13 mouse cellular contexts compared by ENCODE assay signal in genomic region chr8:61178594-61179140, GRCm38 (mm10). TPM values are rescaled to one million over a fixed set of nuclear protein-coding genes. Genes with fewer than 3 reads are reported as not detected.
DNase-seq lines count a peak whose midpoint lies in the region; ATAC-seq lines count a peak whose summit lies in the region.
"Had no signal": no experiment of that assay in that cellular context is flagged by ENCODE, and none has a peak within 500 bp of the region (broad histone marks: within the 10 kb centered on the region; RNA-seq: fewer than 3 reads in every experiment).

No protein-coding gene starts in this region.

- no peaks in the 10 kb centered on the region for H3K9me3 ChIP-seq in hindbrain, embryonic 13.5 days
- no peaks in the 10 kb centered on the region for H3K9me3 ChIP-seq in hindbrain, embryonic 12.5 days (replicated peaks)
- no peaks in the 10 kb centered on the region for H3K9me3 ChIP-seq in forebrain, embryonic 10.5 days
- no peaks in the 10 kb centered on the region for H3K9me3 ChIP-seq in midbrain, embryonic 11.5 days (ENCODE audit: control insufficient read depth, low read length)
- H3K9me3 ChIP-seq: embryonic facial prominence, embryonic 13.5 days; heart, embryonic 12.5 days had no signal

- no peak overlapping the region for H3K4me2 ChIP-seq in hindbrain, embryonic 13.5 days
- no peak overlapping the region for H3K4me2 ChIP-seq in hindbrain, embryonic 12.5 days (replicated peaks)
- peak overlapping the region; percentile 7; the same call in 1 of the 2 replicates for H3K4me2 ChIP-seq in midbrain, embryonic 11.5 days
- H3K4me2 ChIP-seq: embryonic facial prominence, embryonic 13.5 days; heart, embryonic 12.5 days; lung, embryonic 14.5 days had no signal

- H3K4me3 ChIP-seq in hindbrain, embryonic 13.5 days, result no peak overlapping the region
- no peak overlapping the region for H3K4me3 ChIP-seq in hindbrain, embryonic 12.5 days
- no peak overlapping the region for H3K4me3 ChIP-seq in forebrain, embryonic 10.5 days
- H3K4me3 ChIP-seq in midbrain, embryonic 11.5 days (ENCODE audit: low read depth, low read length), result no peak overlapping the region
- H3K4me3 ChIP-seq: embryonic facial prominence, embryonic 13.5 days; heart, embryonic 12.5 days had no signal

- H3K27ac ChIP-seq in hindbrain, embryonic 13.5 days, result peak overlapping the region; percentile 25; the same call in 1 of the 2 replicates
- no peak overlapping the region for H3K27ac ChIP-seq in hindbrain, embryonic 12.5 days
- peak overlapping the region; percentile 48 for H3K27ac ChIP-seq in forebrain, embryonic 10.5 days
- H3K27ac ChIP-seq in midbrain, embryonic 11.5 days (ENCODE audit: low read depth, low read length), result no peak overlapping the region; the same call in 1 of the 2 replicates
- H3K27ac ChIP-seq: embryonic facial prominence, embryonic 13.5 days had no signal

- H3K9ac ChIP-seq in hindbrain, embryonic 13.5 days, result no peak overlapping the region
- no peak overlapping the region for H3K9ac ChIP-seq in hindbrain, embryonic 12.5 days
- H3K9ac ChIP-seq in midbrain, embryonic 11.5 days (ENCODE audit: low read length), result no peak overlapping the region
- H3K9ac ChIP-seq: embryonic facial prominence, embryonic 13.5 days; heart, embryonic 12.5 days; lung, embryonic 14.5 days had no signal

- 67% methylated on average over 11 of the region's 11 CpGs for WGBS in hindbrain, embryonic 13.5 days
- WGBS in hindbrain, embryonic 12.5 days, result 77% methylated on average over 11 of the region's 11 CpGs
- WGBS in forebrain, embryonic 10.5 days, result 58% methylated on average over 11 of the region's 11 CpGs
- 27% methylated on average over 11 of the region's 11 CpGs for WGBS in midbrain, embryonic 11.5 days

- no peak for ATAC-seq in hindbrain, embryonic 13.5 days (ENCODE audit: low FRiP score)
- ATAC-seq in hindbrain, embryonic 12.5 days (ENCODE audit: low FRiP score), result no peak
- ATAC-seq in midbrain, embryonic 11.5 days (ENCODE audit: low FRiP score), result peak; percentile 55; the same call in 1 of the 2 replicates
- ATAC-seq: activated CD4-positive, CD25-positive, alpha-beta regulatory T cell, adult 4 months had no signal

- H3K27me3 ChIP-seq in hindbrain, embryonic 13.5 days, result no peaks in the 10 kb centered on the region
- no peaks in the 10 kb centered on the region for H3K27me3 ChIP-seq in hindbrain, embryonic 12.5 days
- H3K27me3 ChIP-seq in forebrain, embryonic 10.5 days (ENCODE audit: poor library complexity, severe bottlenecking), result no peaks in the 10 kb centered on the region
- no peaks in the 10 kb centered on the region for H3K27me3 ChIP-seq in midbrain, embryonic 11.5 days (ENCODE audit: control insufficient read depth, insufficient read depth, low read length)
- H3K27me3 ChIP-seq: embryonic facial prominence, embryonic 13.5 days; heart, embryonic 12.5 days had no signal

- DNase-seq in brain, adult 2 months (ENCODE audit: low read depth, low spot score), result peak; percentile 6
- DNase-seq in forebrain, embryonic 10.5 days (ENCODE audit: extremely low spot score, low spot score), result no peak
- peak; percentile 84 for DNase-seq in midbrain, embryonic 11.5 days (ENCODE audit: low spot score, missing footprints)
- no peak for DNase-seq in urinary bladder, postnatal 36 days (ENCODE audit: low spot score in 2 of 2)
- DNase-seq in urinary bladder, postnatal 10 days (ENCODE audit: low spot score), result no peak
- no peak for DNase-seq in Muller cell, postnatal 12 days (ENCODE audit: inconsistent ontology term)
- DNase-seq: cerebellum, adult 9-10 months; lung, embryonic 14.5 days had no signal

- no peaks in the 10 kb centered on the region for H3K36me3 ChIP-seq in hindbrain, embryonic 13.5 days
- H3K36me3 ChIP-seq in hindbrain, embryonic 12.5 days, result no peaks in the 10 kb centered on the region
- no peaks in the 10 kb centered on the region for H3K36me3 ChIP-seq in forebrain, embryonic 10.5 days (replicated peaks)
- no peaks in the 10 kb centered on the region for H3K36me3 ChIP-seq in midbrain, embryonic 11.5 days (ENCODE audit: control insufficient read depth, insufficient read depth, low read length)
- H3K36me3 ChIP-seq: embryonic facial prominence, embryonic 13.5 days; heart, embryonic 12.5 days had no signal

- peaks cover 8% of the 10 kb centered on the region for H3K4me1 ChIP-seq in hindbrain, embryonic 13.5 days (replicated peaks)
- H3K4me1 ChIP-seq in hindbrain, embryonic 12.5 days, result no peaks in the 10 kb centered on the region
- H3K4me1 ChIP-seq in forebrain, embryonic 10.5 days, result peaks cover 10% of the 10 kb centered on the region; the same call in 1 of the 2 replicates
- peaks cover 2% of the 10 kb centered on the region; the same call in 1 of the 2 replicates for H3K4me1 ChIP-seq in midbrain, embryonic 11.5 days (ENCODE audit: control insufficient read depth, insufficient read depth, low read length)

RNA-seq across cellular contexts. Expression of gene Sh3rf1, which starts 45.0 kb away (rescaled TPM):
- 30.0 and 30.5 TPM in 2 replicates for polyA plus RNA-seq in hindbrain, embryonic 13.5 days (2015; fragmentation: Nextera tagmentation; extraction: Ambion mirVana)
- polyA plus RNA-seq in hindbrain, embryonic 12.5 days (2016; fragmentation: Nextera tagmentation; extraction: Ambion mirVana), result 28.1 and 29.7 TPM in 2 replicates
- polyA plus RNA-seq in forebrain, embryonic 10.5 days (2016; fragmentation: Nextera tagmentation; extraction: Ambion mirVana), result 18.1 and 18.2 TPM in 2 replicates
- polyA plus RNA-seq in midbrain, embryonic 11.5 days (2014; fragmentation: Nextera tagmentation; extraction: Ambion mirVana), result 18.0 and 18.5 TPM in 2 replicates

Comparison
In these comparisons a context has a peak if more than half of its experiments do, and no peak if none do; other contexts are left out.
1. H3K27ac ChIP-seq: peak in hindbrain, embryonic 13.5 days (single experiment) and forebrain, embryonic 10.5 days (single experiment); none in hindbrain, embryonic 12.5 days (single experiment) and midbrain, embryonic 11.5 days (single experiment).
2. DNase-seq: peak in brain, adult 2 months (single experiment) and midbrain, embryonic 11.5 days (single experiment); none in forebrain, embryonic 10.5 days (single experiment), urinary bladder, postnatal 36 days (0 of 2), urinary bladder, postnatal 10 days (single experiment) and Muller cell, postnatal 12 days (single experiment).